Mouse (Mus musculus): ENCODE data around the gene Vstm4.

DNA sequence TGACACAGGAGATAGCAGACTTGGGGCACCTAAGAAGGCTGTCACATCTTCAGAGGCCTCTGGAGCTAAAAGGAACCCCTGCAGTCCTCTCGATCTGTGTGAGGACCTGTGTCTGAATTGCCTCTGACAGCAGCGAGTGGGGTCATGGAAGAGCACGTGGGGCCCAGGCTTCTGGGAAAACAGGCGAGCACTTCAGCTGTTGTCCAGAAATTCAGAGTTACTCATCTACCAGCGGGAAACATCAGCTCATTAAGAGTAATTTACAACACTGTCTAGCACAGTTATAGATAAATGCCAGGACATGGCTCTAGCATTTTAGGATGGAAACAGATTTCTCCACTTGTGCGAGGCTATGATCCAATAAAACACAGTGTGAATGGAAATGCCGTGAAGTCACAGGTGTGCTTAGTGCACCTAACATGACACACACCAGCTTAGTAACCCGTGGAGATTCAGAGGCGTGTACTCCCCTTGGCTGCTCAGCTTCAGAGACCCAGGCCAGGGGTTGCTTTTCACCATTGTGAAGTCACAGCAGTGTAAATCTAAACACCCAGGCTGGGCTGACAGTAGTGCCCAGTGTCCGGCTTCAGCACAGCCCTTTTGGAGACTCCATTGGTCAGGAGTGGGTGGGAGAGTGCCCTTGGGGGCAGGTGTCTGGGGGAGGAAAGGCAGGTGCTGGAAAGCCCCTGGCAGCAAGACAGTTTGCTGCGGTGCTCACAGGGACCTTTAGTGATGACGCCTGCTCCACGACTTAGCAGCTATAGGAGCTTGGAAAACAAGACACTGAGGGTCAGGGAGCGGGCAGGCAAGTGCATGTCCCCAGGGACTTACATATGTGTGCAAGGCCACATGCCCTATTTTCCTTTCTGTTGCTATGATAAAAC, 32.0 kb upstream of the Vstm4 start:
- TF ChIP-seq CTCF (conservative IDR thresholded peaks at IDR 0.05; ENCODE audit: low read length) (no peak), NANOG (IDR thresholded peaks at IDR 0.05; ENCODE audit: borderline replicate concordance, low read length) (no peak), POU5F1 (IDR thresholded peaks at IDR 0.05; ENCODE audit: borderline replicate concordance, low read length) (no peak)
